Mouse (Mus musculus) C2C12 (cell line): ENCODE measurements around the gene 6430571L13Rik.

Experiments
- CTCF ChIP-seq: IDR thresholded peaks from one replicate; pipeline ENCODE4 v1.5.1; 2011; ENCODE audit not compliant: control insufficient read depth, insufficient read depth, insufficient read length
- MAX ChIP-seq: IDR thresholded peaks from one replicate; pipeline ENCODE4 v1.6.1; 2011; ENCODE audit warnings: mild to moderate bottlenecking, control low read depth
- USF1 ChIP-seq: IDR thresholded peaks from one replicate; pipeline ENCODE4 v1.6.1; 2011; ENCODE audit warnings: low read depth, mild to moderate bottlenecking, control low read depth, moderate library complexity

DNA sequence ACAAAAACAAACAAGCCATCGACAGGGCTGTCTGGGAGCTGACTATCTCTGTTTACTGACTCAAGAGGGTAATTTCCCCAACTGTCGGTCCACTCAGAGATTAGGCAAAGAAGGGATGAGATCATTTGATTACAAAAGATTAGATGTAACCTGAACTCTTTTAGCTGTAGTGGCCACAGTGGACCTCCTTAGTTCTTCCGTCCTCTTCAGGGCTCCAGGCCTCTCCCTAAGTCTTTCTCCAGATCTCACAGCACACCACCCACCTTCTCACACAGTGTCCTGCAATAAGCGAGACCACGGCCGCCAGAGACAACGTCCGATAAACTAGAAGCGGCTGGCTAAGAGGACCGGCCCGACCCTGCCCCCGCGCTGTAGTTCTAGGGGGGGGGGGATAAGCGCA lies 44.4 kb upstream of the 6430571L13Rik start:
- no peak for TF ChIP-seq CTCF
- TF ChIP-seq MAX = no peak
- TF ChIP-seq USF1 = no peak
